Mouse (Mus musculus) embryonic fibroblast, embryonic 13.5 days (primary cell): ENCODE results near the gene Cdc73. TPM values are rescaled to one million over a fixed set of nuclear protein-coding genes. Genes with fewer than 3 reads are reported as not detected.
"Not testable (repeated sequence)": the region's sequence is repeated elsewhere in the genome, so short reads cannot be mapped to it uniquely, and the experiment has no call there.

Experiments used
- H3K27ac ChIP-seq: 2 replicates; pipeline ENCODE4 v1.5.1; 2012; ENCODE audit warnings: low read length, control low read depth, inconsistent platforms; ENCODE audit not compliant: insufficient read depth
- H3K4me1 ChIP-seq: 2 replicates; pipeline ENCODE4 v1.6.1; 2011; ENCODE audit warnings: low read length; ENCODE audit not compliant: control insufficient read depth, insufficient read depth
- H3K4me3 ChIP-seq: 2 replicates; pipeline ENCODE4 v1.5.1; 2011; ENCODE audit warnings: mild to moderate bottlenecking, control low read depth, low read length; ENCODE audit not compliant: insufficient read depth
- CTCF ChIP-seq: IDR thresholded peaks from 2 replicates; pipeline ENCODE4 v1.5.1; 2011; ENCODE audit warnings: mild to moderate bottlenecking, control low read depth, low read length, moderate library complexity, borderline replicate concordance; ENCODE audit not compliant: insufficient read depth
- POLR2A ChIP-seq: IDR thresholded peaks from 2 replicates; pipeline ENCODE4 v1.6.1; 2011; ENCODE audit warnings: low read depth, mild to moderate bottlenecking, control low read depth, low read length, moderate library complexity
- polyA plus RNA-seq: library from polyadenylated mRNA; stranded (reverse); fragments of >200 nt; gene quantifications from 2 replicates; pipeline ENCODE4 v1.2.4, GENCODE M21; 2011; ENCODE audit warnings: low read depth; ENCODE audit not compliant: missing spikeins, insufficient read length

Cdc73 gene
- polyA plus RNA-seq, 1 experiment: 74.3 TPM

DNA sequence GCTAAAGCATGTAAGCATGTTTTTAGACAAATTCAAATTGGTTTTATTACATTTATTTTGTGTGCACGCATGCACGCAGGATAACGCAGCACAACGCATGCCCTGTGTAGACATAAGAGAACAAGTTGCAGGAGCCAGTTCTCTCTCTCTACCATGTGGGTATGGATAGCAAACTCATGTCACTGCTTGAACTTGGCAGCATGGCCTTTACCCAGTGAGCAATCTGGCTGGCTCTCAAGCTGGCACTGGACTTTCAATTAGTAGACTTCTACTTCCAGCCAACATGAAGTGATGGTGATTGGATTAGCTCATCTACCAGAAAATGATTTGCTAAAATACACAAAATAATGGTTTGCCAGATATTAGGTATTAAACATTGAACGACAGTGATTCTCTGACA lies 21.6 kb downstream of the Cdc73 start:
- Histone ChIP-seq H3K4me1 (no peaks in the 10 kb centered on the region), H3K27ac (no peak overlapping the region), H3K4me3 (no peak overlapping the region)
- TF ChIP-seq CTCF (no peak), POLR2A (no peak)

DNA sequence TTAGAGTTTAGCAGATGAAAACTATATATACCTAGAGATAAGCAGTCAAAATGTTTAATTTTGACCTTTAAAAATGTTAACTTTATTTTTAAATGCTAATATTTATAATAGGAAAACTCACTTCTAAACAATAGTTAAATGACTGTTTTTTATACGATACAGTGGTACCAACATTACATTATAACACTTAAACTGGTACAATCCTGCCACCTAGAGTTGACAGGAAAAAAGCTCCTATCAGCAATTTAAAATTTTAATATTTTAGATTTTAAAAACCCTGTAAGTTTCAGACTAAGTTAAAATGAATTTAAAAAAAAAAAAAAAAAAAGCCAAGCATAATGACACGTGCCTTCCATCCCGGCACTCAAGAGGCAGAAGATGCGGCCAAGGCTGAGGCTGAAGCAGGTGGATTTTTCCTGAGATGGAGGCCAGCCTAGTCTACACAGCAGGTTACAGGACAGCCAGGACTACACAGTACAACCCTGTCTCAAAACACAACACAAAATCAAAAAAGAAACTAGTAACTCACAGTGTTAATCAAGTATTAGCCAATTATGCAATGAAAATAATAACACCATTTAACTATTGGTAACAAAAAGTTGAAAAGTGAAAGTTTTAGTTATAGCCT lies 26.8 kb downstream of the Cdc73 start:
- no peak overlapping the region for H3K27ac ChIP-seq
- no peak for TF ChIP-seq CTCF
- TF ChIP-seq POLR2A: no peak
- no peaks in the 10 kb centered on the region for H3K4me1 ChIP-seq
- no peak overlapping the region for H3K4me3 ChIP-seq

DNA sequence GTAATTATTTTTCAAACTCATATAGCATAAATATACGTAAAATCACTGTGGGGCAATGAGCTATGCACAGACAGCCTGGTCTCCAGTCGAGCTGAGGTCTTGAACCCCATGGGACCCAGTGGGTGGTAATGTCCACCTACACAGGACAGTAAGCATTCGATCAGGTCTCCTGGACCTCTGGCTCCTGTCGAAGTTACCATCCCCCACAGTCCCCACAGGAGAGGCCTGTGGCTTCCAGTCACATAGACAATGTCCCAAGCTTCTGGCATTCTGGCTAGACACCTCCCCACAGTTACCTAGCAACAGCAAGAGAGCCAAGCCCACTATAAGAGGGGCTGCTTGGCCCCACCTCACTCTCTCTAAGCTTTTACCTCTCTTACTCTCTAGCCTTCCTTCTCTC lies 37.9 kb downstream of the Cdc73 start:
- not testable (repeated sequence) for H3K4me1 ChIP-seq

DNA sequence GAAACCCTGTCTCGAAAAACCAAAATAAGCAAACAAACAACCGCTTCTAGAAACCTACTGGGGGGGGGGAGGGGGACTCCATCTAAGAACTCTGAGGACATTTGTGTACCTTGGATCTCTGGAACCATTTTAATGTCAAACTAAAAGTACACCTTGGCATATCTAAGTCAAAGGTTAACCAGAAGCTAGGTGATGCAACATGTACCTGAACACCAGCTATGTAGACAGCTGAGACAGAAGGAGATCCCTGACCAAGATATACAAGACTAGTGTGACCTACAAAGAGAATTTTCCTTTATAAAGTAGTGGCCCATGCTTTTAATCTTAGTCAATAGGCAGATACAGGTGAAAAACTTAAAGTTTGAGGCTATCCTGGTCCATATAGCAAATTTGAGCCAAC lies 39.5 kb downstream of the Cdc73 start:
- no peak overlapping the region for H3K4me3 ChIP-seq
- TF ChIP-seq POLR2A: no peak
- no peak for TF ChIP-seq CTCF
- H3K27ac ChIP-seq: no peak overlapping the region
- no peaks in the 10 kb centered on the region for H3K4me1 ChIP-seq

More for the DNA sequence above, 37.9 kb downstream of the Cdc73 start:
- not testable (repeated sequence) for H3K27ac ChIP-seq, H3K4me3 ChIP-seq

DNA sequence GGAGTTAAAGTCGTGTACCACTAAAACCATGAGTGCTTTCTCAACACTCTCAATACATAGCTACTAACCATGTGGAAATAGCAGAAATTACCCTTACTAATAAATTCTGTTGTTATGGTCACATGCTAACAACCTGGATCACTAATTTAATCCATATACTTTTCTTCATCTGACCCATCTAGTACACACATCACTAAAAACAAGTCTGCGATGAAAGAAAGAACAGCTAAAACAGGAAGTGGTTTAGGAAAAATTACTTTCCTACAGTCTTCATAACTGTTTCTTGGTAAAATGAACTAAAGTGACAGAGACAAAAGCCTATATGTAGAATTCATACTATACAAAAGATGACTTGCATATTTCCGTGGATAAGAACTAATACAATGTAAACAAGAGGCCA lies 49.0 kb downstream of the Cdc73 start:
- H3K27ac ChIP-seq: no peak overlapping the region
- no peaks in the 10 kb centered on the region for H3K4me1 ChIP-seq
- H3K4me3 ChIP-seq: no peak overlapping the region
- TF ChIP-seq CTCF: no peak
- no peak for TF ChIP-seq POLR2A

DNA sequence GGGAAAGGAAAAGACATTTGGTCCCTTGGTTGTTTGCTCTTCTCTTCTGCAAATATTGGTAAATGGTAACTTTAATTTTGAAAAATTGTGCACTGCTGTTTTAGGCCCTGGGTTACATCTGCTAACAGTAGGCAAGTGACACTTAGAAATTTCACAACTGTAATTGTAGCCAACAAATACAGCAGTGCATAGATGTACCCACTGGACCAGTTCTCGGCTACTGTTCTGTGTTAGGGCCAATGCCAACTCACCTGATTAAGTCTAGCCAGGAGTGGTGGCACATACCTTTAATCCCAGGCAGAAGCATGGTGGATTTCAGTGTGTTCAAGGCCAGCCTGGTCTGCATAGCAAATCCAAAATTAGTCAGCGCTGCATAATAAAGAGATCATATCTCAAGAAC lies 52.4 kb downstream of the Cdc73 start:
- Histone ChIP-seq H3K4me1 (no peaks in the 10 kb centered on the region), H3K27ac (no peak overlapping the region), H3K4me3 (no peak overlapping the region)
- TF ChIP-seq CTCF: no peak
- no peak for TF ChIP-seq POLR2A

DNA sequence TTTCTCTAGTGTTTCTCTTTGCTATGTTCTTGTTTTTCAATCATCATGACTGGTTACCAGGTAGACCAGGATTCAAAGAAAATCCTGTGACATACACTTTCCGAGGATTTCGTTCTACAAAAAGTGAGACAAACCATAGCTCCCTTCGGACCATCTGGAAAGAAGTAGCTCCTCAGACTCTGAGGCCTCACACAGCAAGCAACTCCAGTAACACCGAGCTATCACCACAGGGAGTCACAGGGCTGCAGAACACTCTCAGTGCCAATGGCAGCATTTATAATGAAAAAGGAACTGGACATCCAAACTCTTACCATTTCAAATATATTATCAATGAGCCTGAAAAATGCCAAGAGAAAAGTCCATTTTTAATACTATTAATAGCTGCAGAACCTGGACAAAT lies 56.5 kb downstream of the Cdc73 start:
- no peak overlapping the region for H3K27ac ChIP-seq
- no peak overlapping the region for H3K4me3 ChIP-seq
- H3K4me1 ChIP-seq: no peaks in the 10 kb centered on the region
- TF ChIP-seq CTCF: no peak

DNA sequence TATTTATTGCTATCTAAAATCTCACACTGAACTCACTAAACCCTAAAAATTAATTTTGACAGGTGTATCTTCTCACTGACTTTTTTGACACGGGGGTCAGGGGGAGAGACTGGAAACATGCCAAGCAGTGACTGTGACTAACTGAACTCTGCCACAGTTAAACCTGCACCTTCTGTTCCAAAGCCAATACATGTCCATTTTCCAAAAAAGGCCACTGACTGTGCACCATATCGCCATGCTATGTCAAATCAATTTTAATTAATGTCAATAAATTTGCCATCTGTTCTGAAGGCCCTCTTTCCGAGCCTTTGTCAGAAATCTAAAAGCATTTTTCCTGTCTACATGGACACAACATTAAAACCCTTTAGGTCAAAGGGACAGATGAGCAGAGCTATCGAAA lies 57.3 kb downstream of the Cdc73 start:
- TF ChIP-seq POLR2A (no peak), CTCF (no peak)
- Histone ChIP-seq H3K27ac (no peak overlapping the region), H3K4me3 (no peak overlapping the region), H3K4me1 (no peaks in the 10 kb centered on the region)

DNA sequence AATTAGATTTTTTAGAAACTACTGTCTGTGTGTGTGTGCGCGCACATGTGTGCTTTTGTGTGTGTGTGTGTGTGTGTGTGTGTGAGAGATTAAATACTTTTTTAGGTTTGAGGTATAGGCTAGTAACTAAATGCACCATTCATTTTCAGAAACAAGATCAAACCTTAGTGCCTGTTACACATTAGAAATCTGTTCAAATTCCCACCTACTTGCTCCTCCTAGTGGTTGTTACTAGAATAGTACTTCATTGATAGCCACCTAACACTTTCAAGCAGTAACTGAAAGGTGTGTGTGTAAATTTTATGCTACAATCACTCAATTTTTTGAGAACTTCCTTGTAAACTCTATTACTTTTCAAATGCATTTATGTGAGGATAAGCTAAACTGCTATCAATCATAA lies 58.5 kb downstream of the Cdc73 start:
- Histone ChIP-seq H3K4me1 (no peaks in the 10 kb centered on the region), H3K4me3 (no peak overlapping the region), H3K27ac (no peak overlapping the region)
- TF ChIP-seq POLR2A: no peak
- TF ChIP-seq CTCF: no peak

DNA sequence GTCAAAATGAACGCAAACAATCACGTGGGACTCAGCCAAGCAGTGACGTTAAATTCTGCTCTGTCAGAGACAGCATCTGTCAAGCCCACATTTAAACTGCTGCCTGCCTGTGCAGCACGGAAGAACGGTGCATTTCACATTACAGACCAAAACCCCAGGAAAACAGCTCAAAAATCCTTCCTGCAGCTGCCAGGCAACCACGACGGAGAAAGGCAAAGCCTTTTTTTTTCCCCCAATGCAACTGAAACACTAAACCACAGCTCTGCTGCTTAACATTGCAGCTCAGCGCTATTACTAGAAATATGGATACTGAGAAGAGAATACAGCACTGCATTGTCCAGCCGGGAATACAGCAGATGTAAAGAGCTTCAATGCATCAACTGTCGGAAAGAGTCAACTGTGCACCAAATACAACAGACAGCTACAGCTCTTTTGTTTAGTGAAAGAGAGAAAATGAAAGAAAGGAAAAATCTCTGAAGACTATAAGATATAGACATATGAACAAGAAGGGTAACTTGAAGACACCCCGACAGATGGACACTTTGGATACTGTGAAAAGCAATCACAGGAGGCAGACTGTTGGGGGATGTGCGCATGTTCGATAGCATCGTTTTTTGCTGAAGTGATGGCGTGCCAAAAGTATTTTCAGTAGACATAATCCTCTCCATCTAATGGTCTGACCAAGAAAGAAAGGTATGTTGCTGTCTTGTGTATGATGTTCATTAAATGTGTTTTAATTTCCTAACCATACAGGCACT lies 61.9 kb downstream of the Cdc73 start, which contains the start of gene B3galt2:
TSS of gene B3galt2 (plus strand) at position 15 of the 758 bp plus-strand sequence.
- TF ChIP-seq CTCF (no peak), POLR2A (no peak)
- Histone ChIP-seq H3K4me3 (no peak within 1 kb of the TSS), H3K27ac (no peak within 1 kb of the TSS), H3K4me1 (no peaks in the 10 kb centered on the region)
